15 mouse cellular contexts compared by ENCODE assay signal in the genomic region with DNA sequence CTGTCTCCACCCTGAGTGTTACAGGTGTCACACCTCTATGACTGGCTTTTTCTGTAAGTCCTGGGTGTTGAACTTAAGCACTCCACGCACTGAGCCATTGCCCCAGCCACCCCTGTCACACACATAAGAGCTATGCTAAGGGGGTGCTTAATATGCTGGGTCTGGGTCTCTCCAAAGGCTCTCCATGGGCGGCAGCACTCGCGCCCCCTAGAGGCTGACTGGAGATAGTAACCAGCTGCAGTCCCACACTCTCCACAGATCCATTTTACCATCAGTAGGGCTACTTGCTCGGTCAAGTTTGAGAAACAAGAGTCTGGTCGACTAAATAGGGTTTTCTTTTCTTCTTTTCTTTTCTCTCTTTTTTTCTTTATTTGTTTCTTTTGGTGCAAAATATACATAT. TPM values are rescaled to one million over a fixed set of nuclear protein-coding genes. Genes with fewer than 3 reads are reported as not detected.
A peak's percentile ranks its signal among the peaks of the same experiment; 100 is the strongest.
DNase-seq lines count a peak whose midpoint lies in the region; ATAC-seq and TF ChIP-seq lines count a peak whose summit lies in the region.
"Had no signal": no experiment of that assay in that cellular context is flagged by ENCODE, and none has a peak within 500 bp of the region (broad histone marks: within the 10 kb centered on the region; RNA-seq: fewer than 3 reads in every experiment).

No protein-coding gene starts in this region.

- no peaks in the 10 kb centered on the region for H3K9me3 ChIP-seq in hindbrain, postnatal 0 days (ENCODE audit: low read length)
- no peaks in the 10 kb centered on the region for H3K9me3 ChIP-seq in hindbrain, embryonic 12.5 days (replicated peaks)
- H3K9me3 ChIP-seq in midbrain, postnatal 0 days (ENCODE audit: low read length) = no peaks in the 10 kb centered on the region
- no peaks in the 10 kb centered on the region for H3K9me3 ChIP-seq in midbrain, embryonic 16.5 days (replicated peaks; ENCODE audit: control insufficient read depth, low read length, poor library complexity, severe bottlenecking)
- no peaks in the 10 kb centered on the region for H3K9me3 ChIP-seq in ES-Bruce4 (replicated peaks; ENCODE audit: control insufficient read depth, insufficient read depth, low read length, poor library complexity, severe bottlenecking)
- H3K9me3 ChIP-seq: embryonic facial prominence, embryonic 10.5 days had no signal

- ATAC-seq in hindbrain, postnatal 0 days = no peak
- ATAC-seq in hindbrain, embryonic 12.5 days (ENCODE audit: low FRiP score) = no peak
- no peak for ATAC-seq in midbrain, postnatal 0 days (ENCODE audit: low FRiP score)
- no peak for ATAC-seq in midbrain, embryonic 16.5 days

- no peak for DNase-seq in hindbrain, postnatal 0 days (ENCODE audit: low spot score)
- no peak for DNase-seq in midbrain, postnatal 0 days (ENCODE audit: low spot score)
- DNase-seq in heart, adult 11 months = no peak
- DNase-seq: adrenal gland, postnatal 10 days; cerebellum, postnatal 14 days; heart, adult 18-20 months; heart, postnatal 10 days; lung, adult 2 months had no signal

- H3K36me3 ChIP-seq in hindbrain, postnatal 0 days (ENCODE audit: insufficient read depth, low read length) = no peaks in the 10 kb centered on the region
- no peaks in the 10 kb centered on the region for H3K36me3 ChIP-seq in hindbrain, embryonic 12.5 days
- H3K36me3 ChIP-seq in midbrain, postnatal 0 days (ENCODE audit: insufficient read depth, low read length) = no peaks in the 10 kb centered on the region
- H3K36me3 ChIP-seq in midbrain, embryonic 16.5 days (ENCODE audit: control insufficient read depth, insufficient read depth, low read length) = no peaks in the 10 kb centered on the region
- no peaks in the 10 kb centered on the region for H3K36me3 ChIP-seq in ES-Bruce4 (ENCODE audit: control insufficient read depth, insufficient read depth, low read length, poor library complexity, severe bottlenecking)
- H3K36me3 ChIP-seq: embryonic facial prominence, embryonic 10.5 days had no signal

- H3K4me3 ChIP-seq in hindbrain, postnatal 0 days (ENCODE audit: low read length) = no peak overlapping the region
- H3K4me3 ChIP-seq in hindbrain, embryonic 12.5 days = no peak overlapping the region
- no peak overlapping the region for H3K4me3 ChIP-seq in midbrain, postnatal 0 days (ENCODE audit: low read depth, low read length)
- no peak overlapping the region for H3K4me3 ChIP-seq in midbrain, embryonic 16.5 days (ENCODE audit: low read depth, low read length)
- no peak overlapping the region for H3K4me3 ChIP-seq in ES-Bruce4 (ENCODE audit: low read depth, low read length)
- H3K4me3 ChIP-seq in olfactory bulb, adult 2 months (ENCODE audit: insufficient read depth, low read depth, low read length) = no peak overlapping the region
- H3K4me3 ChIP-seq: embryonic facial prominence, embryonic 10.5 days; megakaryocyte, embryonic 14.5 days had no signal

- no peaks in the 10 kb centered on the region for H3K27me3 ChIP-seq in hindbrain, postnatal 0 days (ENCODE audit: insufficient read depth, low read length)
- H3K27me3 ChIP-seq in hindbrain, embryonic 12.5 days = no peaks in the 10 kb centered on the region
- H3K27me3 ChIP-seq in midbrain, postnatal 0 days (ENCODE audit: insufficient read depth, low read length) = no peaks in the 10 kb centered on the region
- no peaks in the 10 kb centered on the region for H3K27me3 ChIP-seq in midbrain, embryonic 16.5 days (ENCODE audit: control insufficient read depth, insufficient read depth, low read depth, low read length)
- H3K27me3 ChIP-seq in ES-Bruce4 (ENCODE audit: control insufficient read depth, insufficient read depth, low read length, poor library complexity, severe bottlenecking) = no peaks in the 10 kb centered on the region

- 46% methylated on average over 6 of the region's 6 CpGs for WGBS in hindbrain, postnatal 0 days
- WGBS in hindbrain, embryonic 12.5 days = 46% methylated on average over 6 of the region's 6 CpGs
- 46% methylated on average over 6 of the region's 6 CpGs for WGBS in midbrain, postnatal 0 days
- 44% methylated on average over 6 of the region's 6 CpGs for WGBS in midbrain, embryonic 16.5 days
- 48% methylated on average over 6 of the region's 6 CpGs for WGBS in olfactory bulb, adult 2 months

- H3K27ac ChIP-seq in hindbrain, postnatal 0 days = no peak overlapping the region
- H3K27ac ChIP-seq in hindbrain, embryonic 12.5 days = no peak overlapping the region
- no peak overlapping the region for H3K27ac ChIP-seq in midbrain, postnatal 0 days (ENCODE audit: low read depth, low read length)
- no peak overlapping the region for H3K27ac ChIP-seq in midbrain, embryonic 16.5 days (ENCODE audit: low read length)
- H3K27ac ChIP-seq in ES-Bruce4 (ENCODE audit: insufficient read depth, low read length) = no peak overlapping the region
- no peak overlapping the region for H3K27ac ChIP-seq in olfactory bulb, adult 2 months (ENCODE audit: insufficient read depth, low read depth, low read length)
- H3K27ac ChIP-seq: embryonic facial prominence, embryonic 10.5 days had no signal

- H3K4me1 ChIP-seq in hindbrain, postnatal 0 days (ENCODE audit: insufficient read depth, low read length) = no peaks in the 10 kb centered on the region
- H3K4me1 ChIP-seq in hindbrain, embryonic 12.5 days = peaks cover 4% of the 10 kb centered on the region; the same call in 1 of the 2 replicates
- no peaks in the 10 kb centered on the region for H3K4me1 ChIP-seq in midbrain, postnatal 0 days (ENCODE audit: insufficient read depth, low read length)
- 0 out of 2 replicates have a peak, but pooled peaks cover 2% of the 10 kb centered on the region for H3K4me1 ChIP-seq in midbrain, embryonic 16.5 days (ENCODE audit: control insufficient read depth, insufficient read depth, low read length)
- no peaks in the 10 kb centered on the region for H3K4me1 ChIP-seq in ES-Bruce4 (ENCODE audit: control insufficient read depth, insufficient read depth, low read length)
- H3K4me1 ChIP-seq in olfactory bulb, adult 2 months (ENCODE audit: control insufficient read depth, insufficient read depth, low read length) = peaks cover 2% of the 10 kb centered on the region; the same call in 1 of the 2 replicates
- H3K4me1 ChIP-seq: embryonic facial prominence, embryonic 10.5 days; megakaryocyte, embryonic 14.5 days had no signal

- TF ChIP-seq CTCF in hindbrain, postnatal 0 days (IDR thresholded peaks at IDR 0.05; ENCODE audit: low read depth) = peak; percentile 32
- TF ChIP-seq CTCF in midbrain, postnatal 0 days (IDR thresholded peaks at IDR 0.05) = peak; percentile 48
- TF ChIP-seq CTCF in ES-Bruce4 (IDR thresholded peaks at IDR 0.05; ENCODE audit: low read depth, low read length) = peak; percentile 72
- TF ChIP-seq CTCF in olfactory bulb, adult 2 months (IDR thresholded peaks at IDR 0.05; ENCODE audit: insufficient read depth, low read depth, low read length) = peak; percentile 29; the same call in 1 of the 2 replicates

- no peak for TF ChIP-seq EP300 in ES-Bruce4 (IDR thresholded peaks at IDR 0.05; ENCODE audit: insufficient read depth, low read depth, low read length)

- H3K9ac ChIP-seq in hindbrain, postnatal 0 days (replicated peaks; ENCODE audit: low read length) = no peak overlapping the region
- no peak overlapping the region for H3K9ac ChIP-seq in hindbrain, embryonic 12.5 days
- H3K9ac ChIP-seq in midbrain, postnatal 0 days (replicated peaks; ENCODE audit: low read length, poor library complexity, severe bottlenecking) = no peak overlapping the region
- no peak overlapping the region for H3K9ac ChIP-seq in midbrain, embryonic 16.5 days (ENCODE audit: low read depth, low read length)
- no peak overlapping the region for H3K9ac ChIP-seq in ES-Bruce4 (ENCODE audit: low read depth, poor library complexity, severe bottlenecking)

- TF ChIP-seq POLR2A in ES-Bruce4 (IDR thresholded peaks at IDR 0.05; ENCODE audit: insufficient read depth, low read length) = no peak
- no peak for TF ChIP-seq POLR2A in olfactory bulb, adult 2 months (IDR thresholded peaks at IDR 0.05; ENCODE audit: insufficient read depth, low read depth, low read length)

- H3K4me2 ChIP-seq in hindbrain, postnatal 0 days (ENCODE audit: low read depth, low read length) = no peak overlapping the region
- no peak overlapping the region for H3K4me2 ChIP-seq in hindbrain, embryonic 12.5 days (replicated peaks)
- no peak overlapping the region for H3K4me2 ChIP-seq in midbrain, postnatal 0 days (ENCODE audit: low read depth, low read length, poor library complexity, severe bottlenecking)
- no peak overlapping the region for H3K4me2 ChIP-seq in midbrain, embryonic 16.5 days (ENCODE audit: low read length)

RNA-seq across cellular contexts. Expression of a gene that starts 33.9 kb away (rescaled TPM):
- total RNA-seq in hindbrain, postnatal 0 days (2014; rRNA removed) = 10.7 and 12.6 TPM in 2 replicates
- polyA plus RNA-seq in hindbrain, postnatal 0 days (2015; fragmentation: Nextera tagmentation; extraction: Ambion mirVana) = 6.1 and 6.3 TPM in 2 replicates
- 3.9 and 4.4 TPM in 2 replicates for polyA plus RNA-seq in hindbrain, embryonic 12.5 days (2016; fragmentation: Nextera tagmentation; extraction: Ambion mirVana)
- total RNA-seq in midbrain, postnatal 0 days (2014; rRNA removed) = 14.5 and 16.0 TPM in 2 replicates
- polyA plus RNA-seq in midbrain, postnatal 0 days (2015; fragmentation: Nextera tagmentation; extraction: Ambion mirVana) = 6.7 and 8.9 TPM in 2 replicates
- polyA plus RNA-seq in midbrain, embryonic 16.5 days (2015; fragmentation: Nextera tagmentation; extraction: Ambion mirVana) = 7.5 and 8.9 TPM in 2 replicates
- 1.3 and 1.6 TPM in 2 replicates for polyA plus RNA-seq in ES-Bruce4 (2011; ENCODE audit: insufficient read depth, insufficient read length, low read depth, missing spikeins)
- 57.9 TPM in 1 of 2 replicates, not detected in the other for polyA plus RNA-seq in olfactory bulb, adult 2 months (2012; ENCODE audit: insufficient read depth, insufficient read length, low replicate concordance, missing spikeins)
- total RNA-seq: monocyte, adult 5-6 weeks had no signal

RNA-seq across cellular contexts. Expression of a gene that starts 58.9 kb away (rescaled TPM):
- 16.6 and 17.8 TPM in 2 replicates for total RNA-seq in hindbrain, postnatal 0 days (2014; rRNA removed)
- polyA plus RNA-seq in hindbrain, postnatal 0 days (2015; fragmentation: Nextera tagmentation; extraction: Ambion mirVana) = 26.5 and 29.2 TPM in 2 replicates
- 55.3 and 62.2 TPM in 2 replicates for polyA plus RNA-seq in hindbrain, embryonic 12.5 days (2016; fragmentation: Nextera tagmentation; extraction: Ambion mirVana)
- 12.0 and 15.2 TPM in 2 replicates for total RNA-seq in midbrain, postnatal 0 days (2014; rRNA removed)
- 22.0 and 22.1 TPM in 2 replicates for polyA plus RNA-seq in midbrain, postnatal 0 days (2015; fragmentation: Nextera tagmentation; extraction: Ambion mirVana)
- polyA plus RNA-seq in midbrain, embryonic 16.5 days (2015; fragmentation: Nextera tagmentation; extraction: Ambion mirVana) = 22.9 and 28.4 TPM in 2 replicates
- polyA plus RNA-seq in ES-Bruce4 (2011; ENCODE audit: insufficient read depth, insufficient read length, low read depth, missing spikeins) = 146 and 158 TPM in 2 replicates
- not detected in 2 replicates for polyA plus RNA-seq in olfactory bulb, adult 2 months (2012; ENCODE audit: insufficient read depth, insufficient read length, low replicate concordance, missing spikeins)

Comparison
In these comparisons a context has a peak if more than half of its experiments do, and no peak if none do; other contexts are left out.
1. RNA of a gene that starts 58.9 kb away (polyA plus RNA-seq): 146 to 158 TPM in ES-Bruce4, 55.3 to 62.2 TPM in hindbrain, embryonic 12.5 days, 26.5 to 29.2 TPM in hindbrain, postnatal 0 days, 22.9 to 28.4 TPM in midbrain, embryonic 16.5 days and 22.0 to 22.1 TPM in midbrain, postnatal 0 days; not detected in olfactory bulb, adult 2 months; every median in the first group is over 10 times any median in the second.
2. Peak in every context shown above with its lines, with median percentiles within 50 percentile points of each other: CTCF ChIP-seq.